Mouse (Mus musculus) granulocyte monocyte progenitor cell, adult 5-6 weeks (primary cell): ENCODE results near the gene Neu3. TPM values are rescaled to one million over a fixed set of nuclear protein-coding genes. Genes with fewer than 3 reads are reported as not detected.
A peak's percentile ranks its signal among the peaks of the same experiment; 100 is the strongest.

Experiments
- ATAC-seq: replicated peaks from 2 replicates; pipeline ENCODE4 v1.8.0; 2016; ENCODE audit warnings: mild to moderate bottlenecking, moderate TSS enrichment, inconsistent platforms; ENCODE audit not compliant: poor library complexity, severe bottlenecking
- total RNA-seq, 2 experiments: library from RNA; stranded (forward) in 1 of 2; stranded (reverse) in 1 of 2; fragments of 200-712, 200-1000 nt in 1 of 2; fragments of >200 nt in 1 of 2; fragmentation: Nextera tagmentation in 1 of 2; gene quantifications; 2 replicates each; pipeline ENCODE4 v1.2.3; 2014 to 2017

Neu3 gene
- total RNA-seq, 2 experiments from 2014 or later, result 1.3 to 4.6 TPM

DNA sequence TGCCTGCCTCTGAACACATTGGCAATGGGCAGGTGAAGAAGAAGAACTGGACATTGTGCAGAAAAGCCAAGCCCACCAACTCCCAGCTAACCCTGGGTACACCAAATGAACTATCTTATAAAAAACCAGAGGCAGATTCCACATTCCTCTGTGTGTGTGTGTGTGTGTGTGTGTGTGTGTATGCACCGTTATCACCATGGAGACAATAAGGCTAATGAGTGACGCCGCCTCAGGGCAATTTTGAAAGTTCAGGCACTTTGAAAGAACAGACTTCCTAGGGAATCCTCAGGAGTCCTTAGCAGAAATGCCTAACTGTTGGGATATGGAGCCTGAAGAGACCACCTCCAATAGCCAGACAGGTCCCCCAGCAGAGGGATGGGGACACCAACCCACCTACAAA, 31.0 kb downstream of the Neu3 start:
- ATAC-seq, result no peak

DNA sequence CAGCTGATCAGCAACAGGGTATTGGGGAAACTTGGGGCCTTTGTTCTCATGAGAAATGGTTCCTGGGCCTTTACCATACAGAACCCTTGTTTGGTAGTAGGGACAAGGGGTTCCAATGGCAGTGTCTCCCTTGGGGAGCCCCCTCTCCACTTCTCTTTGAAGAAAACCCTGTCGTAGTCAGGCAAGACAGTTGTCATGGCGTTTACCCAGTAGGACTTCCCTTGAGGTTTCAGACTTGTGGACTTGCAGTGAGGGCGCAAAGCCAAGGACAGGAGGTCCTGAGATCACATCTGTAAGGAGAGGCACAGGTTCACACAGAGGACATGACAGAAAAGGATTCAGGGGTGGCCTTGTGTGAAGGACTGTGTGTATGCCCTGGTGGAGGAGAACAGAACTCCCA, 31.7 kb downstream of the Neu3 start:
- ATAC-seq, result no peak

DNA sequence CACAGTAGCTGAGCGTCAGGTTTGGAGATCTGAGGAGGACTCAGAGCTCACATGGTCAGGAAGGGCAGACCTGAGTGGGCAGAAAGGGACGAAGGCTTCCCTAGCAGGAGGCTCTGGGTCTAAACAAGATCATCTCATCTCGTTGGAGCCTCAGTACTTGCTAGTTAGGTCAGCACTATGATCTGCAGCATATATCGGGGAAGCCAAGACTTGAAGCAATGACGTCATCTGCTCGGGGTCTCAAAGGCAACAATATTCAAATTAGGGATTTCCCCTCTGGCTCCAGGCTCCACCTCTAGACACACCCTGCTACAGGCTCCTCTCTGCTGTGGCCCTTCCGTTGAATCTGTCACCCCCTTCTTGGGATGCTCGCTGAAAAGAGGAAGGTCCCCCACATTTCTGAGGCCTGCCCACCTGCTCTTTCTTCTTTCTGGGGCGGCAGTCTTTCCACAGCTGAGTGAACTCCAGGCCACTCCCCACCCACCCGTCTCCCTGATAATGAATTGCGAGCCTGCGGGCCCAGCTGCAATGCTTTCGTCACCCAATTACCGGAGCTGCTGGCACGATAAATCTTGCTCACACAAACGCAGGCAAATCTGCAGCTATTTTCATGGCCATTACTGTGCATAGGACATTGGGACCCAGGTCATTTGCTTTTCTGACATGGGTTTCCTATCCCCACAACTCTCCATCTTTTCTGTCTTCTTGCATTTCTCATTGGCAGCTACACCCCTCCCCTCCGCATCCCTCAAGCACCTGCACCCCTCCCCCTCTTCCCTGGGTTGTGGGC, 32.8 kb downstream of the Neu3 start:
- ATAC-seq, result peak; percentile 75

DNA sequence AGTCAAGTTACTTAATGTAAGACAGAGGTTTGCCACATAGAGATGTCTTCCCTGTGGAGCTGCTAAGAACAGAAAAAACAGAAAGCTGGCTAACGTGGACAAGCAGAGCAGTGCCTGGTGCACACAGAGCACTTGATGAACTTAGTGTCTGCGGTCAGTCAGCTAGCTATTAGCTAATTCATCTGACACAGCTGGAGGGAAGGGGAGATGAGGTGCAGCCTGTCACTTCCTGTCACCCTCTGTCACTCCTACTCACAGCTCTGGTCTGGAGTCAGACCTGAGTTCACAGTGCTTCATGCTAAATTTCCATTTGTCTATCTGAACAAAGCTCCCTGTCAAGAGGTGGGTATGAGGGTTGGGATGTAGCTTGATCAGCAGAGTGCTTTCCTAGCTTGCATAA, 34.1 kb downstream of the Neu3 start:
- ATAC-seq, result peak; percentile 47

DNA sequence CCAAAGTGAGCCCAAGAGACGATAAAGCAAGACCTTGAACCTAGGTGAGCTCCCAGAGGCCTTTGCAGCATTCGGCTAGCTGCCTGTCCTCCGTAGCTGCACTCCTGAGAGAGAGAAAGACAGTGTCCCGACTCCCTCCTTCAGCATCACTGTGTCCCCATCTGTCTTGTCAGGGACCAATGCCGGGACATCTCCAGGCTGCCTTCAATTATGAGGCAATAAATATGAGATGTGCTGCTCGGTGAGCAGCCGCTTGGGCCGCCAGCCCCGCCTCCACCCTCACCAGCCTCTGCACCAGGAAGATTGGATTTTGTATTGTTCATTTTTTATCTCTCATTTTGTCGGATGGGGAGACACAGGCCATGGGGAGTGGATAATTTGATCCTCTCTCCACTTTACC, 37.4 kb downstream of the Neu3 start:
- no peak for ATAC-seq

DNA sequence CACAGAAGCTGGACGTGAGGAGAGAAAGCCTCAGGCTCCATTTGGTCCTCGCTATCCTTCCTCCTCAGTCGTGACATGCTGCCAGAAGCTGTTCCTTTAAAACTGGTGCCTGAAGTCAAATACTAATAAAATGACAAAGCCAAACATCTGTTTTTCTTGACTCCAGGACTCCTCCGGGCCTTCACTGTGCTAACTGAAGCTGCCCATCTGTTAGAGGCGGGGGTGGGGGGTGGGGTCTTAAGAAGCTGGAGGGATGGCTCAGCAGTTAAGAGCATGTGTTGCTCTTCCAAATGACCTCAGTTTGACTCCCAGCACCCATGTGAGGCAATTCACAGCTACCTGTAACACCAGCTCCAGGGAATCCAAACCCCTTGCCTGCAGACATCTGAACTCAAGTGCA, 39.7 kb downstream of the Neu3 start:
- ATAC-seq, result no peak

DNA sequence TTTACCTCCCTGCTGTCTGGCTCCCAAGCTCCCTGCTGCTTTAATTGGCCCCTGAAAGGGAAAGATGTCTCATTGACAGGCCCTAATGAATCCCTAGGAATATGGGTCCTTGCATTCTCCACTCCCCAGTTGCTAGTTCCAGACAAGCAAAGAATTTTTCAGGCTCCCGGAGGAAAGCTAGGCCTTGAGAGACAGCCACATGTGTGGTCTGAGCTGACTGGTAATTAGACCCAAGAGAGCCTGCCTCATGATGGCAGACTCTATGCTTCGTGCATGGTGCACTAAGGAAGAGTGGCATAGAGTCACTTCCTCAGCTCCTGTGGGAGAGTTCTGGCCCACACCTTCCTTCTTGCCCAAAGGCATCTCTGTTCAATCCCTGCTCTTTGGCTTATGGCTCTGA, 40.3 kb downstream of the Neu3 start:
- no peak for ATAC-seq

DNA sequence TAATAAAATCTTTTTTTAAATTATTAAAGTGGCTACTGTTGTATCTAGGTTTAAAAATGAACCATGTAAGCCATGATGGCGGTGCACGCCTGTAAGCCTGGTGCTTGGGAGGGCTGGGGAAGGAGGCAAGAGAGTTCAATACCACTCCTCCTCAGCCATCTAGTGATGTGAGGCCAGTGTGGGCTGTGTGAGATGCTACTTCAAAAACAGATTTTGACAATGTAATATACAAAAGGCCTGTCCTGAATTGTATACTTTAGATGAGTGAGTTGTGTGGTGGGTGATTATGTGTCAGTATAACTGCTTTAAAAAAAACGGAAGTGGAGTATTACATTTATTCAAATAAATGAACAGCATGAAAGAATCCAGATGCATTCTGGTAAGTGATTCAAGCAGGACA, 41.4 kb downstream of the Neu3 start:
- no peak for ATAC-seq

DNA sequence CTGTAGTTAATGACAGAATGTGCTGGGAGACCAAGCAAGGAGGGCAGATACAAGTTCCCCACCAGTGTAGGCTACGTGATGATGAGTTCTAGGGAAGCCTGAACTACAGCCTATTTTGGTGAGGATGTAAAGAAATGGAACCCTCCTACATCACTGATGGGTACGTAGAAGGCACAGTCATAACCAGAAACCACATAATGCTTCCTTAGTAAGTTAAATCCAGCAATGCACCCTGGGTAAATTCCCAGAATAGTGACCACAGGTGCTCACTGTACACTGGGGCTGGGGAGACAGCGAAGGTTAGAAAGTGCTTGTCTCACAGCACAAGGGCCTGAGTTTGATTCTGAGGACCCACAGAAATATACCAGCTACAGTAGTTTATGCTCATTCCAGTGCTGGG, 42.7 kb downstream of the Neu3 start:
- ATAC-seq, result no peak

DNA sequence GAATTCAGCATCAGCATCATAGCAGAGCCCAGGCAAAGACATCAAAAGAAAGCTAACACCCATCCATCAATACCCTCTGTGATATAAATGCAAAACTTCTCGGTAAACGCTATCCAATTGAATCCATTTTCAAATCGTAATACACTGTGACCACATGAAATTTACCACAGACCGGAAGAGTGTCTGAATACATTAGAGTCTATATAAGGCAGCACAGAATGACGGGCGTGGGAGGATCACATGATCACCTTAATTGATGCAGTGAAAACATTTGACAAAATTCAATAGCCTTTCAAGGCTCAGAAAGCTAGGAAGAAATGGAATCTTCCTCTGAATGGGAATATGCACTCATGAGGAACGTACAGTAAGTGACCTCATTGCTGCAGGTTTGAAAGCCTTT, 44.8 kb downstream of the Neu3 start:
- ATAC-seq, result no peak

DNA sequence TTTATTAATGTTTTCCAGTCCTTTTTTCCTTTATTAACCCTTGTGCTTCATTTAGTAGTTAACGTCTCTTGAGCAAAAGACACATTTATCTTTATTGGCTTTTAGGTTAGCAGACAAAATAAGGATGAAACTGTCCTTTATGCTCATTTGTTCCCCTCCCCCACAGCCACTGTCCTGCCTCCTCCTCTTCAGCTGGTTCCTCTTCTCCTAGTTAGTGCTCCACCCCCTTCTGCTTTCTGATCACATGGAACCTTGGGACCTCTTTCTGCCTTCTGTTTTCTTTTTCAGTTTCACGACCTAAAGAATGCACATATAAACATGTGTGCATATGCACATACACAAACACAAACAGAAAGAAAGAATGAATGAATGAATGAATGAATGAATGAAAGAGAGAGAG, 46.3 kb downstream of the Neu3 start:
- ATAC-seq, result peak; percentile 74

DNA sequence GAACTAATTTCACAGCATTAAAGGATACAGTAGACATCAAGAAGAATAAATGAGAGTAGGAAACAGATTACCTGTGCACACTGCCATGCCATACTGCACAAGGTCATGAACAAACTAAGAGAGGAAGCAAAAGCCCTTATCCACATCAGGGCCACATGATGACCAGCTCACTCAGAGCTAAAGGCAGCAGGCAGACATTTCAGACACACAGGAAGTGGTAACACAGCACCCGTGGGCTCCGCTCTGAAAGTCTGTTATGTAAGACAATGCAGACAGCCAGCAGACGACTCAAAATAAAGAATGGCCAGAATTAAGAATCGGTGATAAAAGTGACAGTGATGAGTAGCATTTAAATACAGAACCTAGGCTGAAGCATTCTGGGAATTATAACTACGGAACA, 46.8 kb downstream of the Neu3 start:
- peak; percentile 93 for ATAC-seq

DNA sequence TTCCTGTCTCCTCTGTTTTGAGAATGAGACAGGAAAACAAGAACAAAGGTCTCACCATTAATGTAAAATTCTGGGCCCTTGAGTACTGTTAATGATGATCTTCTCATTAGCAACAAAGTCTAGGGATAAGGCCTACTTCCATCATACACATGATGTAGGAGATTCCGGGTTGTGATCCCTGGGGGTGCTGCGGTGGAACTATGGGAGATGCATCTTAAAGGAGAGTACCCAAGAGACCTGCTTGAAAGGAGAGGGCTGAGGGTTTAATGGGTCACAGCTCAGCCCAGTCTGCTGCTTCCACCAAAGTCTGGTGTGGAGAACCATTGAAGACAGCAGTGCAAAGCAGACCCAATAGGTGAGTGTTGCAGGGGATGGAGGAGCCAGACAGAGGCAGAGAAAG, 65.0 kb downstream of the Neu3 start, which contains the start of gene Olfr521:
Gene Olfr521, plus strand, starts transcription at position 301 of the 400 bp plus-strand sequence.
- ATAC-seq, result no peak

Other genes starting within 250 kb of the Neu3 start
- not detected in 2 replicates for gene Tpbgl, start 201.3 kb downstream of the Neu3 start, total RNA-seq (2014; fragmentation: Nextera tagmentation)
- not detected in 2 replicates for gene Tpbgl, start 201.3 kb downstream of the Neu3 start, total RNA-seq (2017)
- not detected in 2 replicates for gene Slco2b1, start 117.1 kb downstream of the Neu3 start, total RNA-seq (2014; fragmentation: Nextera tagmentation)
- gene Slco2b1, start 117.1 kb downstream of the Neu3 start, total RNA-seq (2017), result 0.13 TPM in 1 of 2 replicates, not detected in the other
- gene Olfr520, start 98.1 kb downstream of the Neu3 start, total RNA-seq (2014; fragmentation: Nextera tagmentation), result not detected in 2 replicates
- not detected in 2 replicates for gene Olfr520, start 98.1 kb downstream of the Neu3 start, total RNA-seq (2017)
- not detected in 2 replicates for gene Olfr521, start 64.9 kb downstream of the Neu3 start, total RNA-seq (2014; fragmentation: Nextera tagmentation)
- gene Olfr521, start 64.9 kb downstream of the Neu3 start, total RNA-seq (2017), result not detected in 2 replicates
- 1.3 TPM in 1 of 2 replicates, not detected in the other for gene Xrra1, start 30.7 kb upstream of the Neu3 start, total RNA-seq (2014; fragmentation: Nextera tagmentation)
- not detected in 2 replicates for gene Xrra1, start 30.7 kb upstream of the Neu3 start, total RNA-seq (2017)
- 253 and 308 TPM in 2 replicates for gene Spcs2, start 35.0 kb upstream of the Neu3 start, total RNA-seq (2014; fragmentation: Nextera tagmentation)
- gene Spcs2, start 35.0 kb upstream of the Neu3 start, total RNA-seq (2017), result 268 and 298 TPM in 2 replicates
- gene Rnf169, start 152.0 kb upstream of the Neu3 start, total RNA-seq (2014; fragmentation: Nextera tagmentation), result 15.2 and 18.9 TPM in 2 replicates
- gene Rnf169, start 152.0 kb upstream of the Neu3 start, total RNA-seq (2017), result 15.7 and 17.9 TPM in 2 replicates
- not detected in 2 replicates for gene Chrdl2, start 177.8 kb upstream of the Neu3 start, total RNA-seq (2014; fragmentation: Nextera tagmentation)
- gene Chrdl2, start 177.8 kb upstream of the Neu3 start, total RNA-seq (2017), result not detected in 2 replicates